Mouse (Mus musculus): ENCODE data around the gene Ttc21a.

Ttc21a gene

DNA sequence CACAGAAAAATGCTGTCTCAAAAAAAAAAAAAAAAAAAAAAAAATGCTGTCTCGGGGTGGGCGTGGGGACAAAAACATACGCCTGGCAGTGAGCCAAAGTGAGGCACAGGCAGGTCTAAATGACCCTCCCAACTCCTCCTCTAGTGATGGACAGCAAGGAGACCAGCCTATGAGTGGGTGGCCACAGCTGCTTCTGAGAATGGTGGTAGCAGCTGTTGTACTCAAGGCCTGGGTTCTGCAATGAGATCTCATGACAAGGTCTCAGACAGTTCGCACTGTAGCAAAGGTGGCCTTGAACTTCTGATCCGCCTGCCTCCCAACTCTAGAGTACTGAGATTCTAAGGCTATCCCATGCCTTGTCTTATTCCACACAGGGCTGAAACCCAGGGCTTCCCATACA is 4.0 kb downstream of the Ttc21a start:
- in situ Hi-C loops (cut with MboI, MseI), result no loop called here

DNA sequence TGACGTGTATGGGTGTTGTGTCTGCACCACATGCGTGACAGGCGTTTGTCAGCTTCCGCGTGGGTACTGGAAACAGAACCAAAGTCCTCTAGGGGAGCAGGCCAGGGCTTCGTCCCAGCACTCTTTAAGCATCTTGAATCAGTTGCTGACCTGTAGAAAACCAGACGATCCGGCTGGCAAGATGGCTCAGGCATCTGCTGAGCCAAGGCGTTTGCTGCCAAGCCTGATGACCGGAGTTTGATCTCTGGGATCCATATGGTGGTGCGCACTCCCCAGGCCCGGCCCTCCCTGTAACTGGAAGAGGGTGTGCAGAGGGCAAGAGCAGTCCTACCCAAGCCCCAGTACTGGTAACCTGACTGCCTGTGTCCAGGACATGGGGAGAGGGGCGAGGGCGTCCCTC is 4.5 kb downstream of the Ttc21a start:
- in situ Hi-C loops (cut with MboI, MseI), result no loop called here

DNA sequence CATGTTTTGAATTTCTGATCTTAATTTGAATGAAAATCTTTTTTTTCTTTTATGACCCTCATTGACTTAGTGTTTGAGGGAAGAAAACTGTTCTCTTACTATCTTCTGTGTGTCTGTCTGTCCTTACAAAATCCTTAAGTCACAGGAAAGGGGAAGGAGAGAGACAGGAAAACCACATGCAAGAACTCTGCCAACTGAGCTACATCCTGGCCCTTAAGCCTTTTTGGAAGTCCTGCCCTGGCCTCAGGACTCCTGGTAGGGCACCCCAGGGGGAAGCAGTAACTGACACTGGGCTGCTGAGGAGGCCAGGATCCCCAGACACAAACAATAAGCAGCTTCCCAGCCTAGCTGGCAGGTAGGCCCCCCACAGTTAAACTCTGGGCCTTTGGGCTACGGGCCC is 5.9 kb downstream of the Ttc21a start:
- in situ Hi-C loops (cut with MboI, MseI), result no loop called here

DNA sequence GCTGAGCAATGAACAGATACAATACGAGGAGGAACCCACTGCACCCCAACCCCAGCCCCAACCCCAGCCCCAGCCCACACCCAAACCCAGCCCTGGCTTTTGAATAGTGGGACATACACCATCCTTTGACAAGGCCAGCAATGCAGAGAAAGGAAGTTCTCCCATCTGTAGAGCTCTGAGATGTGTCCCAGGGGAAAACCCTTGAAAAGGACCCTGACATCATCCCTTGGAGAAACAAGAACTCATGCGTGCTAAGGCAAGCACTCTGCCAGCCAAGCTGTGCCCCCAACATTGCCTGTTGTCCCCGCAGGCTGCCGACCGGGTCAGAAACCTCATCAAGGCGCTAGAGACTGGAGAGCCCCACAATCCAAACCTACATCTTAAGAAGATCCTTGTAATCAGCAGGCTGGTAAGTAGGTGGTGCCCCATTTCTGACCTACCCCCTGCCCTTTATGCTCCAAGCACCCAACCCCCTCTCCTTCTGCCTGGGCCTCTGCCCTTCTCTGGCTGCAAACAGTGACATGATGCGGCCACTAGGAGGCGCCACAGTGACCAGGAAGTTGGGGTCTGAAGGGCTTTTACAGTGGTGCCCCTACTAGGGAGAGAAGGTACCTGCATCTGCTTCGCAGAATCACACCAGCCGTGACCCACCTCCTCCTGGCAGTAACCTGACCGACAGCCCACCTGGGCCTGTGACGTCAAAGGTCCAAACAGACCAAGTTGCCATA is 7.9 kb downstream of the Ttc21a start:
- in situ Hi-C loops (cut with MboI, MseI), result no loop called here

DNA sequence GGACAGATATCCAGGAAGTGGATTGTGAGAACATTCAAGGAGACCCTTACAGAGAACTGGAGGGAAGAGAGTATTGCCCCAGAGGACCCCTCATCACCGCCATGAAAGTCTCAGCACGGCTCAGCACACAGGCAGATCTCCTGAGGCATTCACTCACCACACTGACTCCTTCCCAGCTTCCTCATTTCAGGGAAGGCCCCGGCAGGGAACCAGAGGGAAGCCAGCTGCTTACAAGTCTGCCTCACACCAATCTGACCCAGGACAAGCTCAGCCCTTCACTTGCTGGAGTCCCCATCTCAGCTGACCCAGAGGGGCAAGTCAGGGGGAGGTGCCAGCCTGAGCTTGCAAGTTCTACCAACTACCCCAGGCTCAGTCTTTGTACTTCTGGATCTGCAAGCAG is 11.4 kb downstream of the Ttc21a start:
- in situ Hi-C loops (cut with MboI, MseI), result no loop called here

DNA sequence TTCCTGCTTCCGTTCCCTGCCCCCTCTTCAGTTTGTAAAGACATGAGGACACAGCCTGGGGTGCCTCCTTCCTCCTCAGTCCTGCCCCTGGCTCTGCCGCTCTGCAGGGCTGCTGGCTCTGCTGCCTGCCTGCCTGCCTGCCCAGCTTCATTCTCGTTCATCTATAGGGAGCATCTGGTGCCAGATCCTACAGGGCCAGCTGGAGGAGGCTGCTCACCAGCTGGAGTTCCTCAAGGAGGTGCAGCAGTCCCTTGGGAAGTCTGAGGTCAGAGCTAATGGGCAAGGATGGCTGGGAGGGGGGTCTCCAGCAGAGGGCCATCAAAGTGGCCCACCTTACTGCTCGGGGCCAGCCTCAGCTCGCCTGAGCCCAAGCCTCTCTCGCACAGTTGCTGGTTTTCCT is 13.0 kb downstream of the Ttc21a start:
- in situ Hi-C loops (cut with MboI, MseI), result no loop called here

DNA sequence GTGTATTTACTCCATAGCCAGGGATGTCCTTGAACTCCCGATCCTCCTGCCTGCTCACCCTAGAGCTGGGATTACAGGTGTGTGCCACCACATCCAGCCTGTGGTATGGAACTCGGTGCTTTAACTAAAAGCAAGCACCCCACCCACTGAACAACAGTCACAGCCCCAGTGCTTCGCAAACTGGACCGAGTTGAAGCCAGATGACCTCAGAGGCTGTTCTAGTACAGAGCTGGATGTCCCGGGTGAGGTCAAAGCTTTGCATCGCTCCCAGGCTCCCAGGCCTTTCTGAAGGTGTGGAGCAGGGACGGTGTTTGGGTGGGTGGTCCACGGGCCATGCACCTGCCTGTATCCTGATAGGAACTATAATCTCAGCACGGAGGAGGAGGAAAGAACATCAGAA is 14.0 kb downstream of the Ttc21a start:
- in situ Hi-C loops (cut with MboI, MseI), result no loop called here

DNA sequence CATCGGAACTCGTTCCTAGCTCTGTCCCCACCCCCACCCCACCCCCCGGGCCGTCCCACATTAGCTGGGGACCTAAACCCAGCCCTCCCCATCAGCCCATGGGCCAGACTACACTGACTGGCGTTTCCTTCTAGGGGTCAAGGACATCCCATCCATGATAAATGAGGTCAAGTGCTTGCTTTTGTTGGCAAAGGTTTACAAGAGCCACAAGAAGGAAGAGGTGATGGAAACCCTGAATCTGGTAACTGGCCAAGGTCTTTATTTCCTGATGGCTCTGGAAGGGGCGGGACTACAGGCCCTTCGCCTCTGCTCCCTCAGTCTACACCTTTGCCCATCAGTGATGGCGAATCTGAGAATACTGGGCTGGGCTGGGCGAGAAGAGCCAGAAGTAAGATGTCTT is 21.4 kb downstream of the Ttc21a start:
- in situ Hi-C loops (cut with MboI, MseI), result no loop called here

DNA sequence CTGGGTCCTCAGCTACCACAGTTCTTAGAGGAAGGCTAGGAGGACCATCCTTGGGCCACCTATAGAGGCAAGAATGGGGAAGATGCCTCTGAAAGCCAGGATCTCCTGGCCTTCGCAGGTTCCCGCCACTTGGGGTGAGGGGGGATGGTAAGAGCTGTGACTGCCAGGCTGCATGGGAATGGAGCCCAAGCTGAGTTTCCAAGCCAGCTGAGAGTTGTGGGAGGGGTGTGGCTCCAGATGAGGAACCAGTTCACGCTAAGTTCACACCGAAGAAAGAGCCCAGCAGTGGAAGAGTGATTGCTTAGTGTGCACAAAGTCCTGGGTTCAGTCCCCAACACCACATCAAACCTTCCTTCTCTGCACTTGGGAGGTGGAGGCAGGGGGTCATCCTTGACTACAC is 24.8 kb downstream of the Ttc21a start:
- in situ Hi-C loops (cut with MboI, MseI), result no loop called here

DNA sequence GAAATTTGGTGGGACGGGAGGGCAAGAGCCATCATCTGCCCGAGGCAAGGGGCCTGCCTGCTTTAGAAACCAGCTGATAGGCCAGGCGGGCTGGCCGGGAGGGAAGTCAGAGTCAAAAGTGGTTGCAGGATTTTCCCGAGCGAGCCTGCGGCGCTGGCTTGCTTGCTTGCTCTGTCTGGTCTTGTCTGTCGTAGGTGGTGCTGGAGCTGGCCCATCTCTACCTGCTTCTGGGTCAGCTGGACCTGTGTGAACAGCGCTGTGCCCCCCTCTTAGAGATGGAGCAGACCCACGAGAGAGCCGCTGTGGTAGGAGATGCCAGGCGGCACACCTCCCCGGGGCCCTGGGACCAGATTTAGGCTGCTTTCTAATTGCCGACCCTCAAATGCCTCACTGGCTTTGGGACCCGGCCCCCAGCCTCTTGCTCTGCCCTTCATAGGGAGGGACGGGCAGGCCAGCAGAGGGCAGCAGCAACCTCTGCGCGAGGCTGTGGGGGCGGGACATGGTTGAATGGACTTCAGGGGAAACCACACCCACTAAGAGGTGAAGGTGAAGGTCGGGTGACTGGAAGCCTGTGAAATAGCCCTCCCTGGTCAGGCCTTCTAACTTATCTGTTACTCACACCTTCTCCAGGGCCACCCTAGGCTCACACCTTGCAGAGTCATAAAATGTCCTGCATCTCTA is 25.7 kb downstream of the Ttc21a start:
- in situ Hi-C loops (cut with MboI, MseI), result no loop called here

DNA sequence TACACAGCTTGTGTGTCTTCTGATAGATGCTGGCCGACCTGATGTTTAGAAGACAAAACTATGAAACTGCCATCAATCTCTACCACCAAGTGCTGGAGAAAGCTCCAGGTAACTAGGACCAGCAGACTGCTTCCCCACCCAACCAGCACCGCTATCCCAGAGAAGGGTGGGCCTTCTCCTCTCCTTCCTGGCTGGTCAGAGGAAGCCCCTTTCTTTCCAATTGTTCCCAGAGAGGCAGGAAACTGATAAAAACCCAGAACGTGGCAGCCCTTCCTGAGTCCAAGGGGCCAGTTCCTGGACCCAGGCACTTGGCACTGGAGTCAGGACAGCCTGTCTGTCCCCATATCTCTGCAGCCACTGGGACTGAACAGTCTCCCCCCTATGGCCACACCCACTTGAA is 26.8 kb downstream of the Ttc21a start:
- in situ Hi-C loops (cut with MboI, MseI), result no loop called here

DNA sequence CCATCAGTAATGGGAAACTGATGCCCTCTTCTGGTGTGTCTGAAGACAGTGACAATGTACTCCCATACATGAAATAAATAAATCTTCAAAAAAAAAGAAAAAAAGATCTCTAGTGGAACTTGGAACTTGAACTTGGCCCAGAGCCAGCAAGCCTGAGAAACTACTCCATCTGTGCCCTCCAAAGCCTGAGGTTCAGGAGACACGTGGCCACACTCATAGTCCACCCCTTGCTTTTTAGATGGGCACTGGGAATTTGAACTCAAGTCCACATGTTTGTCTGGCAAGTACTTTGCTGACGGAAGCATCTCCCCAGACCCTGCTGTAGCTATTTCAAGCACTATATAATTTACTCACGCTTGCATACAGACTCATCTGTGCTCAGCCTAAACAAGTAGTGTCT is 27.8 kb downstream of the Ttc21a start:
- in situ Hi-C loops (cut with MboI, MseI), result no loop called here

DNA sequence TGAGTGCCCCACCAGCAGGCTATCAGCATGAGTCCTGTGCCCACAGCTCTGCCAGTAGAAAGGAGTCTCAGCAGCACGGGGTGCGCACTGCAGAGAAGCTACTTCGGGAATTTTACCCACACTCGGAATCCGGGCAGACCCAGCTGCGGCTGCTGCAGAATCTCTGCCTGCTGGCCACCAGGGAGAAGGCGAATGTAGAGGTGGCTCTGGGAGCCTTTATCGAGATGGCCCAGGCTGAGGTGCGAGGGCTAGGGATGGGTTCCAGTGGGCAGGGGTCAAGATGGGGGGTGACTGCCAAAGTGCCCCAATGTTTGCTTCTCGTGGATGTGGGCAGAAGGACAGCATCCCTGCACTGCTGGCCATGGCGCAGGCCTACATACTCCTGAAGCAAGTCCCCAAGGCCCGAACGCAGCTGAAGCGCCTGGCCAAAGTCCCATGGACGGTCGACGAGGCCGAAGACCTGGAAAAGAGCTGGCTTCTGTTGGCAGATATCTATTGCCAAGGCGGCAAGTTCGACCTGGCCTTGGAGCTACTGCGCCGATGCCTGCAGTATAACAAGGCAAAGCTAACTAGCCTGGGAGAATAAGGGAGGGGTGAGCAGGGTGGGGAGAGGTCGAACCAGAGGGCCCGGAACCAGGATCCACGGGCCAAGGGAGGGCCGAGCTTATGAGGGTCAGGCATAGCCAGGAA is 29.0 kb downstream of the Ttc21a start:
- in situ Hi-C loops (cut with MboI, MseI), result no loop called here

DNA sequence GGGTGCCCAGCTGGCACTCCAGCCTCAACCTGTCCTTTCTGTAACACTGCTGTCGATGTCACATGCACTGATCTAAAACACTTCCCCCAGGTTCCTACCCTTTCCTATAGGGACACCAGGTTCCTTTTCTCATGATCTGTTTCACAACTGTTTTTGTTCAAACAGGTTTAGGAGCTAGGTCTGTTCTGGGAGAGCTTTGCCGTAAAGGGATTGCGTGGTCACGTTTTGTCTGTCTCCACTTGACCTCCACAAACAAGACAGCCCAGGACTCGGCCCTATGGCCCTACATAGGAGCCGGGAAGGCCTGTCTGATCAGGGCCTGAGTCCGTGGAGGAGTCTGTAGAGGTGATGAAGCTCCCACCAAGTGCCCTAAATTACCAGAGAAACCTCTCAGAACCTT is 32.4 kb downstream of the Ttc21a start:
- in situ Hi-C loops (cut with MboI, MseI), result no loop called here

DNA sequence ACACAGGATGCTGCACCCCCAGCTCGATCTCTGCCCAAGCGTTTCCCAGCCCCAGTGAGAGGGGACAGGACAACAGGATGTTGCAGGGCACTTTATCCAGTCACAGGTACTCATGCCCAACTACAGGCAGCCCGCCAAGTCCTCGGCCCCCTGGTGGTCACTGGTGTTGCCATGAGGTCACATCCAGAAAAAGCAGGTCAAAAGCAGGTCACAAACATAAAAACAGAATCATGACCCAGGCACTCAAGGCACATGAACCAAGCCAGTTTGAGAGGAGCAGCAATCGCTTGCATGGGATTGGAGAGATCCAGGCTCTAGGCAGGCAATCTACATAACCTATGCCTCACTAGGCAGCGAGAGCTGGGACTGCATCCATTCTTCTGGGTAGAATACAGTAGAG is 32.8 kb downstream of the Ttc21a start:
- in situ Hi-C loops (cut with MboI, MseI), result no loop called here

DNA sequence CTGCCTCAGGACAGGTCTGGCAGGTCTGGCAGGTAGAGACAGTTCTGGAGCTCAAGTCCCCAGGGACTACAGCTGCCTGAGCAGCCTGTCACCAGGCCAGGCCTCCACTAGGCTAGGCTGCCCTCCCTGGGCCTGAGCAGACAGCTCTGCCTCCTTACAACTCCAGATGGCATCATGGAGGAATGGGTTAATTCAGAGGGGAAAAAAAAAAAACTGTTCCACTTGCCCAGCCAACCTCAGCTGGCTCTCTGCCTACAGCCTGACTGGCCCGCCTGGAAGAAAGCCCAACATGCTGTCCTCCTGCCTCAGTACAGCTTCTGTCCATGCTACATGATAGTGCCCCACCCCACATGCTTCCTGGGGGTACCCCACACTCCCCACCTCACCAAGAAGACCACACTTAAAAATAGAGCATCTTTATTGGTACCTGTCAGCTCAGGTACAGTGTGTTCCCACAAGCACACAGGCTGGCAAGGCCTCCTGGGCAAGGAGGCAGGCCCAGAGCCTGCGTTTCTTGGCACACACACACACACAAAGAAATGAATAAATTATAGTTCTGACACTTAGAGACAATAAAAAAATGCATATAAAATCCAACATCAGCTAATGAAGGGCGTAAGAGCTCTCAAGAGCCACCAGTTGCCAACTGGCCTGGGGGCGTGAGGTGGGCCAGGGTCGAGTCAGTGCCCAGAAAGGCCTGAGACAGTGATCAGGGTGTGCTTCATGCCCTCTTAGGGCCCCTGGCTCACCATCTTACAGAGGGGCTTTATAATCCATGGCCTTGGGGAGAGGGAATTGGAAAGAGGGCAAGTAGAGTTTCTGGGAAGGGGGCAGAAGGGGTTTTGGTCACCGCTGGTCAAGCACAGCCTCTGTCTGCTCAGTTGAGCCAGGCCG is 33.6 kb downstream of the Ttc21a start:
- in situ Hi-C loops (cut with MboI, MseI), result no loop called here

DNA sequence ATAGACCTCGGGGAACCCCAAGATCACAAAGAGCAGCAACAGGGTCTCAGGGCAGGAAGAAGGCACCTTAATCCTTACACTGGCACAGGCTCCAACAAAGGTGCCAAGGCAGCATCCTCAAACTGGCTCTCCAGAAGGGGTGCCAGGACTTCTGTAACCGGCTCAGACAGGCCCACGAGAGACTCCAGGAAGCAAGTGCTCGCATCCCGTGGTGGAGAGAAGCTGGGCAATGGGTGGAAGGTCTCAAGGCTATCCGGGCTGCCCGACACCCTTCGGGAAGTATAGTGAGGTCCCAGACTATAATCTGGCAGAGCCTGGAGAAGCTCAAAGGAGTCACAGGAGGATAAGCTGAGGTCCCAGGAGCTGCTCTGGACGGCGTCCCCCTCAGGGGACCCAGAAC is 34.8 kb downstream of the Ttc21a start:
- in situ Hi-C loops (cut with MboI, MseI), result no loop called here

DNA sequence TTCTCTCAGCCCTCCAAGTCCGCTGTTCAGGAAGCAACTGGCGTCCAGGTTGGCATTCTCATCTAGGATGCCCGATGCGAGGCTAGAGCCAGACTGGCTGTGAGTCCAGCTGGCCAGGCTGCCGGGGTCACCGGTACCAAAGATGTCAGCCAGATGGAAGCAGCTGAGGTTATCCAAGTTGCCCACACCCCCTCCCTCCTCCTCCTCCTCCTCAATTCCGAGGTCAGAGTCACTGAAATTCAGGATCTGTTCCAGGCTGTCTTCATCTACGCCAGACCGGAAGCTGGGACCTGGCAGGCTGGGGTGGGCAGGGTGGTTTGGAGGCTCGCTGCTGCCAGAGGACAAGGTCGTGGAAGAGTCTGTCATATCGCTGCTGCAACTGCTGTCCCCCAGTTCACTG is 35.2 kb downstream of the Ttc21a start:
- in situ Hi-C loops (cut with MboI, MseI), result no loop called here

DNA sequence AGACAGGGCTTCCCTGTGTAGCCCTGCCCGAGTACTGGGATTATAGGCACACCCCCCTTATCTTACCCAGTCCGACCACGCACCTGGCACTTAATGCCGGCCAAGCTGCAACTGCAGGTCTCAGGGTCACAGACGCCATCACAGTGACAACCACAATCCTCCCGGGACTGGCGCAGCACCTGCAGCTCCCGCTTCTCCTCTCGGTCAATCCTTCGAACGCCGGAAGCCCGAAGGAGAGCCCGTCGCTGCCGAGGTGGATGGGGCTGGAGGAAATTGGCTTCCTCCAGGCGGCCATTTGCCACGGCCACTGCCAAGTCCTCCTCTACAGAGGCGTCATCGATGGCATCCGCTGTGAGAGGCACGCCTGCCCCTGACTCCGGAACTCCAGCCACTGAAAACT is 35.9 kb downstream of the Ttc21a start:
- in situ Hi-C loops (cut with MboI, MseI), result no loop called here

DNA sequence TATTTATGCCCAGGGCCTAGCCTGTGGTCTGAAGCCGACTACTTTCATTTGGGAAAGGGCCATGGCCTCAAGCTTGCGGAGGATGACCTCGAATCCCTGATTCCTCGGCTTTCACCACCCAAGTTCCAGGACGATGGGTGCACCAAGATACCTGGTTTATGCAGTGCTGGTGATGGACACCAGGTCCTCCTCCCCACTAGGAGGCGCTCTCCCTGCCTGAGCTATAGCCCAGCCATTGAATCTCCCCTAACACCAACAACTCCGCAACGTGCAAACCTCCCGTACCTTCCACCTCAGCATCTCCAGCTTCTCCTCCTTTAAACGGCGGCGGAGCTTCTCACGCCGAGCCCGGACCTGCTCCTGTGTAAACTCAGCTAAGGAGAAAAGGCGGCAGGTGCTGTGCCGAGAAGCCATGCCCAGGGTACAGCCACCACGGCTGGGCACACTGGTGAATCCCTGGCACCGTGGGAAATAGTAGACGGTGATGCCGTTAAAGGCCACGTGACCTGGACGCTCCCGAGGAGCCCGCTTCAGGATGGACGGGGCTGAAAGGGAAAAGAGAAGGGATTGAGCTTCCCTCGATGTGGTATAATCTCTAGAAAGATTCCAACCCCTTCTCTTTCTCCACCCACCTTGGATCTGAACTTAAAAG is 36.6 kb downstream of the Ttc21a start:
- in situ Hi-C loops (cut with MboI, MseI), result no loop called here

DNA sequence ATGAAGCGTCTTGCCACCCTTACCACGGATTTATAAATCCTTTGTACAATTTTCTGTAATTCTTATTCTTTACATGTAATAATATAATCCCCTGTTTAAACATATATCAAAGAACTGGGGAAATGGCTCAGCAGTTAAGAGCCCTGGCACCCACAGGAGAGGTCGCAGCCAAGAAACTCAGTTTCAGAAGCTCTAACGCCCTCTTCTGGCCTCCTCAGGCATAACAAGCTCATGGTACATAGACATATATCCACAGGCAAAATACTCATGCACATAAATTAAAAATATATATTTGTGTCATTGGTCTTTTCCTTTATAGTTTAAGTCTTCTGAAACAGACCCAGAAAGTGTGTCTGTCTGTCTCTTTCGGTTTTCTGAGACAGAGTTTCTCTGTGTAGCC is 37.2 kb downstream of the Ttc21a start:
- in situ Hi-C loops (cut with MboI, MseI), result no loop called here

DNA sequence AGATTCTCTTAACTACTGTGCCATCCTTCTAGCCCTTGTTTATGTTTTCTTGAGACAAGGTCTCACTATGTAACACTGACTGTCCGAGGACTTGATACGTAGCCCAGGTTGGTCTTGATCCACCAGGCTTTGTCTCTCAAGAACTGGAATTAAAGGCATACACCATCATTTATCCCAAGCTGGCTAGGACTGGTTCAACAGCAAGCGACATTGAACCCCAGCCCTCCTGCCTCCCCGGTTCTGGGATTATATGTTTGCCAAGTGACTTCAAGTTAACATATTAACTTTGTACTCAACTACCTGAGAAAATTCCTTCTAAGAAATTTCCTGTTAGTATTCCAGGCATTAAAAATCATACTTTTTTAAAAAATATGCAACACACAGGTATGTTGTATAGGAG is 37.9 kb downstream of the Ttc21a start:
- in situ Hi-C loops (cut with MboI, MseI), result no loop called here

Measured in T-helper 1 cell (primary cell).